Mouse (Mus musculus): ENCODE data around the gene Arhgap24. TPM values are rescaled to one million over a fixed set of nuclear protein-coding genes. Genes with fewer than 3 reads are reported as not detected.

The Arhgap24 gene
- total RNA-seq, 2 experiments from 2014 or later, result 17.2 to 33.0 TPM

DNA sequence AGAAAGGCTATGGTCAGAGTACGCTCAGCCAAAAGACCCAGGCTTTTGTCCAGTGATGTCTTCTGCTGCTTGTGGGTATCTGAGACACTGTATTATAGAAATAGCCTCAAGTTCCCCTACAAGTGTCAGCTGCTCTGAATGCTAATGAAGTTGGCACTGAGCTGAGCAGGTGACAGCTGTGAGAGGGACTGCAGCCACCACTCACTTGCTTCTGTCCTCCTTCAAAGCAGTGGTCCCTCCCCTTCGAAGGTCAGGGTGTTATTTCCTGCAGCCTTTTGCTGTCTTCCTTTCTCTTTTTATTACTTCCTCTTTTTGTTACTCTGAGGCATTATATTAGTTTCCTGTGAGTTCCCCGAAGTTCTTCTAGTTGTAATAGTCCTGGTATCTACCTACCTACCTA, 16.0 kb downstream of the Arhgap24 start:
- intact Hi-C loops (cut with DNase I), result no loop called here
- no peak for DNase-seq

- no peak for DNase-seq
- intact Hi-C loops (cut with DNase I), result no loop called here
Observed at GRCm38 (mm10) chr5:102498747-102499146, 17.6 kb downstream of the Arhgap24 start.

DNA sequence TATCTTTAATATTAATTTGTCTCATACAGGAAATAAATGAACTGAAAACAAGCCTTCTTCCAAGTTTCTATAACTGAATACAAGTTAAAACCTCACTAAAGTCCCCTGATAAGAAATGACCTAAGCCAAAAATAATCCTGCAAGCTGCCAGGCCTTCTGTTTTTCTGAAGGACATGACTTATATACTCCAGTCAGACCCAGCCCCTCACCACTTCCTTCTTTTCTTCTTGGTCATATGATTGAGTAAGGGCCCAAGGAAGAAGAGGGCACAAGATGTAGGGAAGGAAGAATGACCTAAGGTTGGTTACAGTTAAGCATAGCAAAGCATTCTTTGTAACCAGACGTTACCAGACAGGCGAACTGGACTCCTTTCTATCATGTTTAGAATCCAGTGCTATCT, 21.1 kb downstream of the Arhgap24 start:
- peak in 1 of 2 experiments; percentile 6 for DNase-seq
- intact Hi-C loops (cut with DNase I), result no loop called here

DNA sequence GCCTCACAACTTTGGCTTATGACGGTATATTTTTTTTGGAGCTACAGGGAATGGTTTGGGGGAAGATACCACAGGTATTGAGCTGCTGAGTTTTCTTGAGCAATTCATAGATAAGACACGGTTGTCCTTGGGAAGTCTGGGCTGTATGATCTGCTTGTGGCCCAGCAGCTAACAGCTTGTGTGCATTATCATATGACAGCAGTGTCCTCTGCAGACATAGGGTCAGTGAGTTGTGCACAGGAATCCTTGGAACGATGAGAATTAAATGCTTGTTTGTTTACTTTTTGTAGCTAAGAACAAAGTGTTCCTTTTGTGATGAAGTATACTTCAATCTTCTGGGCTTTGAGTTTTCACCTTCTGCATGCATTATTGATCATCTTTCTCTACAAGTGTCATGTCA, 21.9 kb downstream of the Arhgap24 start:
- no peak for DNase-seq
- intact Hi-C loops (cut with DNase I), result no loop called here

GRCm38 (mm10) chr5:102503868-102504267, 22.7 kb downstream of the Arhgap24 start:
- intact Hi-C loops (cut with DNase I), result no loop called here
- DNase-seq, result no peak

- DNase-seq, result no peak
- intact Hi-C loops (cut with DNase I), result no loop called here
Observed at GRCm38 (mm10) chr5:102504557-102504956, 23.4 kb downstream of the Arhgap24 start.

- intact Hi-C loops (cut with DNase I), result no loop called here
Observed at GRCm38 (mm10) chr5:102508162-102508561, 27.0 kb downstream of the Arhgap24 start.

DNA sequence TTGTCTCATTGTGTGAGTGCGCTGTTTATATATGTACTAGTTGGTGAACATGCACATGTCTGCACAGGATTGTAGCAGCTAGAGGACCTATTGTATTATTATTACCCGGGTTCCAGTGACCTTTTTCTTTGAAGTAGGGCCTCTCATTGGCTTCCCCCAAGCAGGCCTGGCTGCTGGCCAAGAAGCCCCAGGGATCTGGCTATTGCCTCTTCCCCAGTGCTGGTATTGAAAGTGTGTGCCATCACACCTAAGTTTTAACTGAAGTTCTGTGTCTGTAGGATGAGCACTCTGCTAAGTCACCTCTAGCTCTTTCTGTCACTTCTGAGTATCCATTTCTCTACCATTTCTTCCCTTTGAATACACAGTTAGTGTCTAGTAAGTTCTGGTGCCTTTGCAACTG, 28.2 kb downstream of the Arhgap24 start:
- DNase-seq, result peak in 1 of 2 experiments; percentile 4
- intact Hi-C loops (cut with DNase I), result no loop called here

More at GRCm38 (mm10) chr5:102508162-102508561, 27.0 kb downstream of the Arhgap24 start:
- no peak for DNase-seq

GRCm38 (mm10) chr5:102511651-102512050, 30.5 kb downstream of the Arhgap24 start:
- intact Hi-C loops (cut with DNase I), result no loop called here
- no peak for DNase-seq

GRCm38 (mm10) chr5:102515496-102515895, 34.3 kb downstream of the Arhgap24 start:
- intact Hi-C loops (cut with DNase I), result no loop called here
- DNase-seq, result no peak

DNA sequence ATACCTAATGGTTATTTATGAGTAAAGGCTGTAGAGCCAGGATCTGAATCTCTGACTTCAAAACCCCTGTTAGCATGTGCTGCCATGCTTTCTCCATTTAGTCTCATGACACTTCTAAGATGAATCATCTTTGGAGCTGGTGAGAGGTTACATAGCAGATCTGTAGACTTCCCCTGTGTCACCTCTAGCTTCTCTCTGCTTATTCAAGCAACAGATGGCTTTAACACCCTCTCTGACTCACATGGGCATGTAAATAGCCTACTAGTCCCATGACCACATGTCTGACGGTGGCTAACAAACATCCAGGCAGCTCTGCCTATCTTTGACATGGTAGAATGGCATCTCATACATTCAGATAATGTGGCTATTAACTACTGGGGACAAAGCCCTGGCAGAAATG, 39.3 kb downstream of the Arhgap24 start:
- intact Hi-C loops (cut with DNase I), result no loop called here

GRCm38 (mm10) chr5:102535311-102535710, 54.1 kb downstream of the Arhgap24 start:
- DNase-seq, result no peak
- intact Hi-C loops (cut with DNase I), result no loop called here

More for the DNA sequence above, 39.3 kb downstream of the Arhgap24 start:
- DNase-seq, result no peak

GRCm38 (mm10) chr5:102537819-102538218, 56.6 kb downstream of the Arhgap24 start:
- DNase-seq, result no peak
- intact Hi-C loops (cut with DNase I), result no loop called here

GRCm38 (mm10) chr5:102546296-102546695, 65.1 kb downstream of the Arhgap24 start:
- DNase-seq, result no peak
- intact Hi-C loops (cut with DNase I), result no loop called here

DNA sequence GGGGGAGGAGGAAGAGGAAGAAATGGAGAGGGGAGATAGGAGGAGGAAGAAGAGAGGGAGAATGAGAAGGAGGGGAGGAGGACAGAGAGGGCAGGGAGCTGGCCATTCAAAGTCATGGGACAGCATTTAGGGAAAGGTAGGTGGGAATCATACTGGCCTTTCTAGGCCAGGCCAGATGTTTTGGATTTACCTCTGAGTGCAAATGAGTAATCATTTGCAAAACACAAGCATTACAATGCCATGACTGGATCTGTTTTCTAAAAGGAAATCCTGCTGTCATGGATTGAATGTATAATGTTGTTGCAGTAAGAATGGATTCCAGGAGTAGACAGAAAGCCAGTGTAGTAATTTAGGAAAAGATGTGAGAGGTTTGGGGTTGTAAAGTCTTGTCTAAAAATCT, 66.6 kb downstream of the Arhgap24 start:
- intact Hi-C loops (cut with DNase I), result no loop called here
- no peak for DNase-seq

GRCm38 (mm10) chr5:102548382-102548781, 67.2 kb downstream of the Arhgap24 start:
- DNase-seq, result no peak
- intact Hi-C loops (cut with DNase I), result no loop called here

DNA sequence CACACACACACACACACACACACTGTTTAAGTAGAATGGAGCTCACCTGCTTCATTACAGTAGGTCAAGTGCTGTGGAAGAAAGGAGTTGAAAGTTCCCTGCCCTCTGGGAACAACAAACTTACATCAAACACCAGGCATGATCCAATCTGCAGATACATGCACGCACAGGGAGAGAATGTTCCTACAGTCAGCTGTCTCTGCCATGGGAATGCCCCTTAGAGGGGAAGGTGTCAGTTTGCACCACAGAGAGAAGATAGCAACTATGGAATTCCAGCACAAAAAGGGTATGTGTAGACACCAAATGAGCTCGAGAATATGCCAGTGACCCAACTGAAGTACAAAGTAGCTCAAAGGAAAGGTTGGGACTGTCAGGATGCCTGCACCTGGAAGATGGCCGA, 69.0 kb downstream of the Arhgap24 start:
- intact Hi-C loops (cut with DNase I), result no loop called here
- DNase-seq, result no peak

- intact Hi-C loops (cut with DNase I), result no loop called here
- DNase-seq, result no peak
Observed at GRCm38 (mm10) chr5:102550870-102551637, 69.9 kb downstream of the Arhgap24 start.

GRCm38 (mm10) chr5:102552533-102552932, 71.3 kb downstream of the Arhgap24 start:
- no peak for DNase-seq
- intact Hi-C loops (cut with DNase I), result no loop called here

DNA sequence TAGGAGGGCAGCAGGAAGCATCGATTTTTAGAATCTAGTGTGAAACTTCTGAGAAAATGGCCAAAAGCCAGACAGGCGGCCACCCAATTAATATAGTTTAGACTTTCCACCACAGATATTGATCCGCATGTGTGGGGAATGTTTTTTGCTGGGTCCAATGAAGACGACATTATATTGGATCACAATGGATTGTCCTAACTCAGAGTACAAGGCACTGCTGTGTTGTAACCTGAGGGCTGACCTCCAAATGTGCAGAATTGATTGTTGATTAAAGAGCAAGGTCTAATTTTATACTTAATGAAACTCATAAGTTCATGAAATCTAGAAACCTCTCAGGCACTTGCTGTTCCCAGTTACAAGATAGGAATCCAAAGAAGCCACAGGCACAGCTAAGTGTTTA, 74.8 kb downstream of the Arhgap24 start:
- no peak for DNase-seq
- intact Hi-C loops (cut with DNase I), result no loop called here

DNA sequence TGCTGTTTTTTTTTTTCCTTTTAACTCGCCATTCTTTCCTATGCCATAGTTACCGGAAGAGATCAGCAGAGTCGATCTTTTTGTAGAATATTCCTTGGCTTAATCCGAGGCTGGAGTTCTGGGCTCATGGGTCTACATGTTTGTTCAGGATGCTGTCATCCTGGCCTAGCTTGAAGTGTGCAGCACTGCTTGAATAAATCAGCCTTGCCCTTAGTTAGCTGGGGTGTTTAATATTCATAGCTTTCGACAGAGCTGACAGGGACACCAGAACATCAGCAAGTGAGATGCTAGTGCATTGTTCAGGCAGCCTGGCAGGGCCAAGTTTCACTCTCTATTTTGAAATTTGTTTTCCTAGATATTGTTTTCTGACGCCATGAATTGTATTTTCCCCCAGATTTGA, 79.1 kb downstream of the Arhgap24 start:
- intact Hi-C loops (cut with DNase I), result no loop called here

DNA sequence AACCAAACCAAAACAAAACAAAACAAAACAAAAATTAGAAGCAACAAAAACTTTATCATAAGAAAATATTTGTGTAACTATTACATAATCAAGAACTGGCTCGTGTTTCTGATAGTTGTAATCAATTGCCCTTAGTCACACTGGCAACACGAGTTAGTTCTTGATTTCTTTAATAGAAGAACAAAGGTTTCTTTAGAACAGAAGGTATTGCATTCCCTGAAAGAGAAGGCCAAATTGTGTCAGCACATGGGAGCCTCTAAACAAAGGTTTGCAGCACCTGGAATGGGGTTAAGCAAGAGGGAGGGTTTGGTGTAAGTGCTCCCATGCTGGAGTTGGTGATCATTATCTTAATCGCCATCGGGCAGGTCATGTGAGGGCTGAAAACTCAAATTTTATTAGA, 82.8 kb downstream of the Arhgap24 start:
- intact Hi-C loops (cut with DNase I), result no loop called here
- no peak for DNase-seq

More for the DNA sequence above, 79.1 kb downstream of the Arhgap24 start:
- DNase-seq, result no peak

GRCm38 (mm10) chr5:102568764-102569163, 87.6 kb downstream of the Arhgap24 start:
- no peak for DNase-seq
- intact Hi-C loops (cut with DNase I), result no loop called here

All from heart, postnatal 36 days (tissue).